Mouse (Mus musculus) spleen, adult 2 months (tissue): Measurements from ENCODE around the gene Carm1. TPM values are rescaled to one million over a fixed set of nuclear protein-coding genes. Genes with fewer than 3 reads are reported as not detected.

Source experiments
- DNase-seq, 2 experiments: peaks; one replicate each; pipeline versions ENCODE4 v3.0.0 to v3.0.0-alpha.2; 2012 to 2021; ENCODE audit warnings: low spot score in 2 of 2, low read depth in 1 of 2
- H3K27ac ChIP-seq: fragments of 200-500 bp; 2 replicates; pipeline ENCODE4 v1.5.1; 2012; ENCODE audit warnings: low read length, inconsistent platforms; ENCODE audit not compliant: insufficient read depth
- H3K27me3 ChIP-seq: fragments of 200-500 bp; 2 replicates; pipeline ENCODE4 v1.6.1; 2012; ENCODE audit warnings: mild to moderate bottlenecking, moderate library complexity, low read length, inconsistent platforms; ENCODE audit not compliant: control insufficient read depth, insufficient read depth
- H3K36me3 ChIP-seq: fragments of 200-500 bp; 2 replicates; pipeline ENCODE4 v1.6.1; 2012; ENCODE audit warnings: mild to moderate bottlenecking, low read length, inconsistent platforms; ENCODE audit not compliant: control insufficient read depth, insufficient read depth
- H3K4me1 ChIP-seq: fragments of 200-500 bp; 2 replicates; pipeline ENCODE4 v1.6.1; 2011; ENCODE audit warnings: inconsistent platforms; ENCODE audit not compliant: control insufficient read depth, insufficient read depth, insufficient read length
- H3K4me3 ChIP-seq: fragments of 200-500 bp; 2 replicates; pipeline ENCODE4 v1.5.1; 2011; ENCODE audit warnings: mild to moderate bottlenecking, inconsistent platforms; ENCODE audit not compliant: insufficient read depth, insufficient read length; ENCODE audit errors: extremely low read depth
- CTCF ChIP-seq: fragments of 200-500 bp; IDR thresholded peaks from 2 replicates; pipeline ENCODE4 v1.5.1; 2011; ENCODE audit warnings: mild to moderate bottlenecking, inconsistent platforms; ENCODE audit not compliant: insufficient read depth, insufficient read length, insufficient replicate concordance; ENCODE audit errors: extremely low read depth
- POLR2A ChIP-seq: fragments of 200-500 bp; IDR thresholded peaks from 2 replicates; pipeline ENCODE4 v1.6.1; 2011; ENCODE audit warnings: low read depth, low read length, inconsistent platforms
- WGBS: fragments of 180-500 bp; shearing (Covaris S2); methylation state at CpG from one replicate; pipeline ENCODE4 v1.1.7; 2018; 5-methylcytosine and 5-hydroxymethylcytosine counted together
- polyA plus RNA-seq: library from polyadenylated mRNA; depleted of rRNA; stranded (reverse); fragments of >200 nt; gene quantifications from 2 replicates; pipeline ENCODE4 v1.2.3, GENCODE M21; 2012

Carm1 gene
- polyA plus RNA-seq, 1 experiment, result 59.3 TPM

GRCm38 (mm10) chr9:21622676-21623075, 76.0 kb downstream of the Carm1 start:
- H3K4me3 ChIP-seq, result no peak overlapping the region
- H3K36me3 ChIP-seq, result no peaks in the 10 kb centered on the region
- no peak overlapping the region for H3K27ac ChIP-seq
- no peak for DNase-seq
- no peaks in the 10 kb centered on the region for H3K27me3 ChIP-seq
- peaks cover 22% of the 10 kb centered on the region for H3K4me1 ChIP-seq
- TF ChIP-seq POLR2A (no peak), CTCF (no peak)
- WGBS, result 92% methylated on average over 1 of the region's 1 CpGs

- Histone ChIP-seq H3K27ac (peak overlapping the region; percentile 88), H3K4me1 (peaks cover 20% of the 10 kb centered on the region; the same call in 1 of the 2 replicates), H3K36me3 (no peaks in the 10 kb centered on the region), H3K27me3 (no peaks in the 10 kb centered on the region), H3K4me3 (no peak overlapping the region)
- no peak for TF ChIP-seq CTCF
- peak; percentile 7; the same call in 1 of the 2 replicates for TF ChIP-seq POLR2A
- WGBS, result 47% methylated on average over 10 of the region's 10 CpGs
- peak; percentile 53 to 70 for DNase-seq
Observed at GRCm38 (mm10) chr9:21625342-21626339, 78.9 kb downstream of the Carm1 start.

- H3K4me3 ChIP-seq, result no peak overlapping the region
- H3K36me3 ChIP-seq, result no peaks in the 10 kb centered on the region
- TF ChIP-seq CTCF (no peak), POLR2A (no peak)
- H3K27me3 ChIP-seq, result no peaks in the 10 kb centered on the region
- H3K27ac ChIP-seq, result peak overlapping the region; percentile 18; the same call in 1 of the 2 replicates
- no peak for DNase-seq
- H3K4me1 ChIP-seq, result peaks cover 20% of the 10 kb centered on the region; the same call in 1 of the 2 replicates
Observed at GRCm38 (mm10) chr9:21626571-21626970, 79.9 kb downstream of the Carm1 start.

- Histone ChIP-seq H3K4me3 (no peak overlapping the region), H3K27ac (peak overlapping the region; percentile 49), H3K36me3 (no peaks in the 10 kb centered on the region), H3K27me3 (no peaks in the 10 kb centered on the region), H3K4me1 (peaks cover 20% of the 10 kb centered on the region; the same call in 1 of the 2 replicates)
- peak in 1 of 2 experiments; percentile 32 for DNase-seq
- TF ChIP-seq CTCF (no peak), POLR2A (no peak)
- WGBS, result 32% methylated on average over 5 of the region's 5 CpGs
Observed at GRCm38 (mm10) chr9:21627145-21627795, 80.6 kb downstream of the Carm1 start.

- peak in 1 of 2 experiments; percentile 38 for DNase-seq
- Histone ChIP-seq H3K4me3 (no peak overlapping the region), H3K4me1 (peaks cover 9% of the 10 kb centered on the region; the same call in 1 of the 2 replicates), H3K36me3 (peaks cover 7% of the 10 kb centered on the region), H3K27me3 (no peaks in the 10 kb centered on the region), H3K27ac (no peak overlapping the region)
- WGBS, result 66% methylated on average over 3 of the region's 3 CpGs
- TF ChIP-seq POLR2A (no peak), CTCF (no peak)
Observed at GRCm38 (mm10) chr9:21630673-21631072, 84.0 kb downstream of the Carm1 start.

GRCm38 (mm10) chr9:21633106-21633505, 86.4 kb downstream of the Carm1 start:
- H3K27ac ChIP-seq, result no peak overlapping the region
- no peaks in the 10 kb centered on the region for H3K27me3 ChIP-seq
- H3K36me3 ChIP-seq, result peaks cover 24% of the 10 kb centered on the region
- TF ChIP-seq CTCF (no peak), POLR2A (no peak)
- H3K4me1 ChIP-seq, result no peaks in the 10 kb centered on the region
- DNase-seq, result no peak
- no peak overlapping the region for H3K4me3 ChIP-seq
- WGBS, result 91% methylated on average over 3 of the region's 3 CpGs
